Mouse (Mus musculus) bone marrow macrophage, adult 2 months (primary cell): ENCODE results near the gene Chrne. TPM values are rescaled to one million over a fixed set of nuclear protein-coding genes. Genes with fewer than 3 reads are reported as not detected.

Experiments
- H3K27ac ChIP-seq: 2 replicates; pipeline ENCODE4 v1.5.1; 2012; ENCODE audit warnings: low read depth, low read length; ENCODE audit not compliant: insufficient read depth
- H3K4me1 ChIP-seq: 2 replicates; pipeline ENCODE4 v1.6.1; 2012; ENCODE audit warnings: low read length; ENCODE audit not compliant: control insufficient read depth, insufficient read depth
- H3K4me3 ChIP-seq: 2 replicates; pipeline ENCODE4 v1.5.1; 2012; ENCODE audit warnings: mild to moderate bottlenecking, low read length, moderate library complexity; ENCODE audit not compliant: insufficient read depth
- CTCF ChIP-seq: IDR thresholded peaks from 2 replicates; pipeline ENCODE4 v1.5.1; 2012; ENCODE audit warnings: low read depth, mild to moderate bottlenecking, low read length, moderate library complexity
- POLR2A ChIP-seq: IDR thresholded peaks from 2 replicates; pipeline ENCODE4 v1.6.1; 2012; ENCODE audit warnings: mild to moderate bottlenecking, low read depth, low read length, borderline replicate concordance
- polyA plus RNA-seq: library from polyadenylated mRNA; stranded (reverse); fragments of >200 nt; gene quantifications from 2 replicates; pipeline ENCODE4 v1.2.4, GENCODE M21; 2012; ENCODE audit not compliant: missing spikeins, insufficient read depth, insufficient read length

Gene Chrne
- polyA plus RNA-seq, 1 experiment, result not detected

DNA sequence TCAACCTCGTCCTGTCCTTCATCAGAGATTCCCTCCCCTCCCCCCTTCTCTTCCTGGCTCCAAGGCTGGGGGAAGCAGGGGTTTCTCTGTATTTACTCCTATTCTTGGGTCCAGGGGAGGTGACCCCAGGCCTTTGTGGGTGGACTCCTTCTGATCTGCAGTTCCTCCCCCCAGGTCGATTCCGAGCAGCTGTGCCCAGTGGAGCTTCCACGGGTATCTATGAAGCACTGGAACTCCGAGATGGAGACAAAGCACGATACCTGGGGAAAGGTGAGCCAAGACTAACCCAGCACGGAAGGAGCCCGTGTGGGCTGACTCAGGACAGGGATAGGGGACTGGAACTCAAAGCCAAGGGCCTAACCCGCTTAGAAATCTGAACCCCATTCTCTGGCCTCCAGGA, 39.0 kb upstream of the Chrne start:
- TF ChIP-seq POLR2A (no peak), CTCF (no peak)
- Histone ChIP-seq H3K27ac (no peak overlapping the region), H3K4me1 (peaks cover 37% of the 10 kb centered on the region), H3K4me3 (no peak overlapping the region)

DNA sequence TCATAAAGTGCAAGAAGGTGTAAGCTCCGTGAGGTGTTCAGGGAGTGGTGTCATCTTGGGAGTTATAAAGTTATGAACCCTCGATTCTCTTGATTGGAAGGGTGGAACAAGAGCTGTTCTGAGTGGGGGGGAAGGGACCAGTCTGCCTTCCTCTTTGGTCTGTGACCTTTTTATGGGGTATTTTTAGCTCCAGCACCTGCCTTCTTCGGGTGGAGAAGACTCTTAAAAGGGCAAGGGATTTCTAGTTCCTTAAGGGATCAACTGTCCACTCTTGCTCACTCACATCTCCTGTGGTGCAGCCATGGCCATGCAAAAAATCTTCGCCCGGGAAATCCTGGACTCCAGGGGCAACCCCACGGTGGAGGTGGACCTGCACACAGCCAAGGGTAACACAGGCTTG, 38.6 kb upstream of the Chrne start:
- Histone ChIP-seq H3K4me1 (peaks cover 33% of the 10 kb centered on the region), H3K4me3 (no peak overlapping the region), H3K27ac (no peak overlapping the region)
- no peak for TF ChIP-seq POLR2A
- TF ChIP-seq CTCF, result no peak

DNA sequence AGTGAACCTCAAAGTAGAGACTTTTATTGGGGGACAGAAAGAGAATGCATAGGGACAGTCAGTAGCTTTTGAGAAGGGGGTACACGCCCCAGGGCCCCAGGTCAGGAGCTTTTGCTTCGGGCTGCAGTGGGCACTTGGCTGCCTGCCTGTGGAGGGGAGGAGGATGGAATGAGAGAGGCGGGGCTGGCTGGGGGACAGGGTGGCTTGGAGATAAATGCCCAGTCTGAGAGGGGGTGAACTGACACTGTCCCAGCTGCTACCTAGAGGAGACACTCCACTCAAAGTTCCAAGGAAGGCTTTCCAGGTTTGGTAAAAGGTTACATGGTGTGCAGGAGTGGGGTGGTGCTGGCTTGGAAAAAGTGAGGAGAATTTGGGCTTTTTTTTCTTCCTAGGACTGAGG, 37.9 kb upstream of the Chrne start, which contains the start of gene Eno3:
Gene Eno3, plus strand, starts transcription at position 239 of the 400 bp plus-strand sequence.
- TF ChIP-seq CTCF (no peak), POLR2A (no peak)
- H3K27ac ChIP-seq, result peak within 1 kb of the TSS; percentile 97

GRCm38 (mm10) chr11:70656456-70656927, 37.5 kb upstream of the Chrne start:
- Histone ChIP-seq H3K4me3 (peak overlapping the region; percentile 84), H3K27ac (peak overlapping the region; percentile 97), H3K4me1 (peaks cover 32% of the 10 kb centered on the region)
- TF ChIP-seq POLR2A, result no peak
- no peak for TF ChIP-seq CTCF

More for the DNA sequence above, 37.9 kb upstream of the Chrne start, which contains the start of gene Eno3:
- Histone ChIP-seq H3K4me3 (peak within 1 kb of the TSS; percentile 84), H3K4me1 (peaks cover 32% of the 10 kb centered on the region)

DNA sequence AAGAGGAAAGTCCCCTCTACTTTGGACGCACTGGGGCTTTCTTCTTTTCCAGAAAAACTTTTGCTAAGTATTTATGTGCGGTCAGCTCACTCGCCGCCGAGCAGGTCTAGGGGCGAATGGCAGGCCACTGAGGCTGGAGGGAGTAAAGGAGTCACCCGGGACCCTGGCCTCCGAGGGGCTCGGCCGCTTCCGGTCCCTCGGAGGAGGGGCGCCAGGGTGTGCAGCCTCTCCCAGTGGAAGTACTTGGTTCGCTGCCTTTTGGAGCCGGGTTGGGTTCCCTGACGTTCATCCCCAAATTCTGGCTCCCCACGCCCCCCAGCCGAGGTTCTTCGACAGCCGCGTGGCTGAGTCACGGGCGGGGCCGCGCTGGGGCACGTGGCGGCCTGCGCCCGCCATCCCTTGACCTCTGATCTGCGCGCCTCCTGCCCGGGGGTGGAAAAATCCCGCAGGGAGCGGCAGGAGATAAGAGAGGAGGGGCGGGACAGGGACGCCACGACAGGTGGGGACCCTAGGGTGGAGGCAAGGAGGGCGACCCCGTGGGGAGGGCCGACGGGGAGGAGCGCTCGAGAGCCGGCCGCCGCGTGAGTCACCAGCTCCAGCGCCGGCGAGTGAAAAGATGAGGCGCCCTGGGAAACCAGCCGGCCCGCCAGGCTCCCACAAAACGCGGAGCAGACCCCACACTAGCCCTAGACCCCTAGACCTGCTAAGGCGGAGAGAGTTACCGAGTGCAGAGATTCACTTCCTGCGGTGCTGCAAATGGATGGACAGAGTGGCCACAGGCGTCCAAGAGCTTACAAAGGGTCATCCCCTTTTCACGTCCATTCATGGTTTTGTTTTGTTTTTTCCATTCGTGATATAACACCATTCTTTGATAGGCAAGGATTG, 36.8 kb upstream of the Chrne start:
- H3K4me1 ChIP-seq, result peaks cover 35% of the 10 kb centered on the region
- H3K27ac ChIP-seq, result peak overlapping the region; percentile 97
- TF ChIP-seq CTCF (no peak), POLR2A (no peak)
- H3K4me3 ChIP-seq, result peak overlapping the region; percentile 84

DNA sequence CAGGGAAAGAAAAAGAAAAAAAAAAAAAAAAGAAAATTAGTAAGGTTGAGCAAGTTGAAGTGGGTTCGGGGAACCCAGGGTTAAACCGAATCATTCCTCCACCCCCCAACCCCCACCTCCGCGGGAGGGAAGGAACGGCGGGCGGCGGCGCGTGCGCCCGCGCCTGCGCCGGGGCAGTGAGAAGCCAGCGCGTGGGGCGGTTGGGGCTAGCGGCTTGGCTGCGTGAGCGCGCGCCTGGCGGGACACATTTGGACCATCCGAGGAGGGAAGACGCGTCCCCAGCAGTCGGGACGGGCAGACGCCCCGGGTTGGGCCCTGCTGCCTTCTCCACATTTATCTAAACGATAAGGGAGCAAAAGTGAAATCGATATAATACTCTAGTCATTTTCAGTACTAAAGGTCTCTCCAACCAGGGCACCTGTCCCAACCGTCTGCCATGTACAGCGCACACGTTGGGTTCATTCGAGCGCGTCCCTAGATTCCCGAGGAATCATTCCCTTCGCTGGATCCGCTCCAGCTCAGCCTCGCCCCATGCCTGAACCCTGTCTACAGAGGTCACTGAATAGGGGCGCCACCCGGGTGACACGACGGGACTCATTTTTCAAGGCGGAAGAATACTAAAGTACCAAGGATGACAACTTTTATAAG, 36.0 kb upstream of the Chrne start:
- TF ChIP-seq CTCF, result no peak
- TF ChIP-seq POLR2A, result no peak
- Histone ChIP-seq H3K4me3 (peak overlapping the region; percentile 84), H3K27ac (peak overlapping the region; percentile 97), H3K4me1 (peaks cover 40% of the 10 kb centered on the region)

DNA sequence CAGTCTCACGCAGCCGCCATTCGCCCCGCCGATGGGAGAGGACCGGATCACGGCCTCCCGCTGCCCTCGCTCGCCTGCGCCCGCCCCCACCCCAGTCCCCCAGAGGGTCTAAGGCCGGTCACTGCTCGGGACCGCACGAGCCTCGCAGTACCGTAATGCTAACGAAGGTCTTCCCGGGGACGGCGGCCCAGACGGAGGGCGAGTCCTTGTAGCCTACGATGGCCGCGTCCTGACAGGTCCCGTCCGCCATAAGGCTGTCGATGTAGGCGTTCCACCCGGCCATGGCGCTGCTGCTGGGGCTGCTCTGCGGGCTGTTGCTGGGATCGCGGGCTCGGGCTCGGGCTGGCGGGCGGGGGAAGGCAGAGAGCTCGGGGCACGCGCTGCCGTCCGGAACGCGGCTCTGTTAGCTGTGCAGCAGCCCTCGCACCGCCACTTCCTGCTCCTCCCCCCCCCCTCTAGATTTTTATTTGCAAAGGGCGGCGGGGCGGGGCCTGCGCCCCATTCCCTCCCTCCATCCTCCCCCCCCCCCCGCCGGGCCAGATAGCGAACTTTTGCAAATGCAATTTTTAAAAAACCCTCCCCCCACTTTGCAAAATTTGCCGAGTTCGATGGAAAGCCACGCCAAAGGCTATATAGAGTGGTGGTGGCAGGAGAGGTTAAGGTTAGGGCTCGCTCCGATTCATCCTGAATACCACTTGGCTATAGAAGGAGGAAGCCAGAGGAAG, 35.3 kb upstream of the Chrne start, which contains the start of gene Pfn1:
Gene Pfn1, minus strand, starts transcription at position 447 of the 725 bp plus-strand sequence.
- Histone ChIP-seq H3K27ac (peak within 1 kb of the TSS; percentile 99), H3K4me1 (peaks cover 42% of the 10 kb centered on the region), H3K4me3 (peak within 1 kb of the TSS; percentile 100)
- TF ChIP-seq POLR2A (no peak; the same call in 1 of the 2 replicates), CTCF (no peak)

- TF ChIP-seq POLR2A (peak; percentile 51; the same call in 1 of the 2 replicates), CTCF (no peak)
- Histone ChIP-seq H3K27ac (peak overlapping the region; percentile 99), H3K4me1 (peaks cover 40% of the 10 kb centered on the region), H3K4me3 (peak overlapping the region; percentile 100)
These were observed 34.6 kb upstream of the Chrne start for GRCm38 (mm10) chr11:70653345-70654197.
